Mouse (Mus musculus): ENCODE measurements around the gene Abr. TPM values are rescaled to one million over a fixed set of nuclear protein-coding genes. Genes with fewer than 3 reads are reported as not detected.

Gene Abr
- polyA plus RNA-seq, 1 experiment from 2014 or later = 28.3 TPM

- no peaks in the 10 kb centered on the region for H3K9me3 ChIP-seq
- H3K4me2 ChIP-seq = no peak overlapping the region
- H3K4me3 ChIP-seq = no peak overlapping the region
- peaks cover 7% of the 10 kb centered on the region; the same call in 1 of the 2 replicates for H3K4me1 ChIP-seq
- no peak overlapping the region for H3K9ac ChIP-seq
- ATAC-seq (ENCODE audit: borderline replicate concordance, extremely low read depth, low FRiP score, low TSS enrichment) = no peak
- no peaks in the 10 kb centered on the region for H3K36me3 ChIP-seq
- 75% methylated on average over 2 of the region's 2 CpGs for WGBS
- H3K27ac ChIP-seq = no peak overlapping the region
- no peaks in the 10 kb centered on the region for H3K27me3 ChIP-seq
These were observed 34.1 kb downstream of the Abr start for GRCm38 (mm10) chr11:76588032-76588431.

GRCm38 (mm10) chr11:76587333-76587732 is 34.8 kb downstream of the Abr start:
- WGBS = 61% methylated on average over 1 of the region's 1 CpGs
- no peak for ATAC-seq (ENCODE audit: borderline replicate concordance, extremely low read depth, low FRiP score, low TSS enrichment)
- H3K36me3 ChIP-seq = no peaks in the 10 kb centered on the region
- H3K9ac ChIP-seq = no peak overlapping the region
- H3K4me2 ChIP-seq = no peak overlapping the region
- H3K27ac ChIP-seq = no peak overlapping the region
- no peak overlapping the region for H3K4me3 ChIP-seq
- H3K9me3 ChIP-seq = no peaks in the 10 kb centered on the region
- peaks cover 7% of the 10 kb centered on the region; the same call in 1 of the 2 replicates for H3K4me1 ChIP-seq
- H3K27me3 ChIP-seq = no peaks in the 10 kb centered on the region

GRCm38 (mm10) chr11:76586119-76586518 is 36.0 kb downstream of the Abr start:
- no peak overlapping the region for H3K4me2 ChIP-seq
- no peaks in the 10 kb centered on the region for H3K9me3 ChIP-seq
- H3K27ac ChIP-seq = no peak overlapping the region
- H3K27me3 ChIP-seq = no peaks in the 10 kb centered on the region
- H3K4me1 ChIP-seq = peaks cover 7% of the 10 kb centered on the region; the same call in 1 of the 2 replicates
- no peak overlapping the region for H3K4me3 ChIP-seq
- H3K36me3 ChIP-seq = no peaks in the 10 kb centered on the region
- no peak for ATAC-seq (ENCODE audit: borderline replicate concordance, extremely low read depth, low FRiP score, low TSS enrichment)
- H3K9ac ChIP-seq = no peak overlapping the region
- 32% methylated on average over 3 of the region's 3 CpGs for WGBS

GRCm38 (mm10) chr11:76577588-76578257 is 44.4 kb downstream of the Abr start:
- ATAC-seq (ENCODE audit: borderline replicate concordance, extremely low read depth, low FRiP score, low TSS enrichment) = 0 out of 2 replicates have a peak, but pooled peaks have one; percentile 35
- Histone ChIP-seq H3K27me3 (peaks cover under 1% of the 10 kb centered on the region; the same call in 1 of the 2 replicates), H3K9ac (no peak overlapping the region), H3K4me1 (no peaks in the 10 kb centered on the region), H3K9me3 (no peaks in the 10 kb centered on the region), H3K36me3 (no peaks in the 10 kb centered on the region), H3K27ac (no peak overlapping the region), H3K4me3 (no peak overlapping the region), H3K4me2 (no peak overlapping the region)
- 35% methylated on average over 12 of the region's 12 CpGs for WGBS

DNA sequence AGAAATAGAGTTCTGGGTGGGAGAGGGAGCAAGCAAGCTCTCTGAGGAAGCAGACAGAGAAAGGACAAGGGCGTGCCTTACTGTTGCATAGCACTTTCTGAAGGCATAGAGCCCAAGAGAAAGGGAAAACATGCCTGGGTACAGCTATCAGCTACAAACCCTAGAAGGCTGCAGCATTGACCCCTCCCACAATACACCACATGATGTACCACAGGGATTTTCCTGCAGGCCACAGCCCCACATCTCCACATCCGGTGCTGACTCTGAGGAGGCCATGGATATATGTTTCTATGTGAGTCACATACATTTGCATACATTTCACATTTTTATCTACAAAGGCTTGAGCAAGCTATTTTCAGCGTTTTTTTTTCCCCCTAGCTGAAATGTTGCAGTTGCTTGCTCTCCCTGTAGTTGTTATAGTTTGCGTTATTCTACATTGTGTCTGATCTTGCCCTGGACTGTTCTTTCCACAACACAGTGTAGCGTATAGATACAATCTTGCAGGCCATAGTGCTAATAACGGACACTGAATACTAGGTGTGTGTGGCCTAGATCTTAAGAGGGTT is 49.2 kb downstream of the Abr start:
- Histone ChIP-seq H3K4me2 (no peak overlapping the region), H3K4me1 (peaks cover 17% of the 10 kb centered on the region), H3K9ac (no peak overlapping the region), H3K27ac (no peak overlapping the region), H3K4me3 (no peak overlapping the region), H3K27me3 (peaks cover 28% of the 10 kb centered on the region), H3K36me3 (no peaks in the 10 kb centered on the region), H3K9me3 (no peaks in the 10 kb centered on the region)
- 77% methylated on average over 6 of the region's 6 CpGs for WGBS
- ATAC-seq (ENCODE audit: borderline replicate concordance, extremely low read depth, low FRiP score, low TSS enrichment) = no peak

DNA sequence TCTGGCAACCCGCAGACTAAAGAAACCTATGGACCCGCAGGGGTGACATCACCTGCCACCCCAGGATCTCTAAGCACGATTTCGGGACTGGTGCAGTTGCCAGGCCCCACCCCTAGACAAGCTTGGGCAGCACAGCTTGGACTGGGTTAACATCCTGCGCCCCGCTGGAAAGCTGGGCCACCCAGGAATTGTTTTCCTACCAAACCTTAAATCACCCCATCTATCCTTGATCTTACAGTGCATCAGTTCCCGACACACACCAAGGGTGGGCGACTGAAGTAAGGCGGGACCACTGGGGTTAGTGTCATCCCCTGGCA is 50.5 kb downstream of the Abr start:
- Histone ChIP-seq H3K9me3 (no peaks in the 10 kb centered on the region), H3K9ac (peak overlapping the region; percentile 48), H3K4me1 (peaks cover 17% of the 10 kb centered on the region), H3K36me3 (no peaks in the 10 kb centered on the region), H3K27me3 (peaks cover 28% of the 10 kb centered on the region), H3K27ac (no peak overlapping the region), H3K4me2 (peak overlapping the region; percentile 97), H3K4me3 (peak overlapping the region; percentile 50)
- WGBS = 3% methylated on average over 9 of the region's 9 CpGs
- ATAC-seq (ENCODE audit: borderline replicate concordance, extremely low read depth, low FRiP score, low TSS enrichment) = peak; percentile 17

- no peaks in the 10 kb centered on the region for H3K9me3 ChIP-seq
- peak overlapping the region; percentile 50 for H3K4me3 ChIP-seq
- H3K27me3 ChIP-seq = peaks cover 28% of the 10 kb centered on the region
- H3K4me1 ChIP-seq = peaks cover 17% of the 10 kb centered on the region
- under 1% methylated on average over 66 of the region's 66 CpGs for WGBS
- no peak overlapping the region for H3K27ac ChIP-seq
- H3K4me2 ChIP-seq = peak overlapping the region; percentile 97
- peak; percentile 64 for ATAC-seq (ENCODE audit: borderline replicate concordance, extremely low read depth, low FRiP score, low TSS enrichment)
- no peaks in the 10 kb centered on the region for H3K36me3 ChIP-seq
- peak overlapping the region; percentile 48 for H3K9ac ChIP-seq
These were observed 51.1 kb downstream of the Abr start for GRCm38 (mm10) chr11:76570741-76571612.

- H3K4me3 ChIP-seq = peak overlapping the region; percentile 50
- no peaks in the 10 kb centered on the region for H3K9me3 ChIP-seq
- peaks cover 28% of the 10 kb centered on the region for H3K27me3 ChIP-seq
- H3K27ac ChIP-seq = no peak overlapping the region
- ATAC-seq (ENCODE audit: borderline replicate concordance, extremely low read depth, low FRiP score, low TSS enrichment) = no peak
- H3K4me1 ChIP-seq = peaks cover 17% of the 10 kb centered on the region
- peak overlapping the region; percentile 97 for H3K4me2 ChIP-seq
- H3K36me3 ChIP-seq = no peaks in the 10 kb centered on the region
- H3K9ac ChIP-seq = peak overlapping the region; percentile 48
- 14% methylated on average over 10 of the region's 10 CpGs for WGBS
These were observed 51.8 kb downstream of the Abr start for GRCm38 (mm10) chr11:76570201-76570731.

DNA sequence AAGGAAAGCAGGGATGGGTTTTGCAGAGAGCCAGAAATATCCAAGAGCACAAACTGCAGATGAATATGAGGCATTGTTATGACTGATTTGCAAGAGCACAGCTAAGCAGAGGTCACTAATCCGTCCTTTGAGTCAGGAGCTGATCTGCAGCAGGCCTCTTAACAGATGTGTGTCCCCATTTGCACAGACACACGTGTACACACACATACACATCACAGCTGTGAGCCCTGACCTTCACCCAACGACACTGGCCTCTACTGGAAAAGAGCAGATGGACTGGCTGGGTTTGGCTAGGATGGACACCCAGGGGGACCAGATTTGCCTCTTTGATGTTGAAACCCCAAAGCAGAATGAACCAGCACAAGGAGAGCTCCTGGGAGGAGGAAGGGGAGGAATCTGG is 52.7 kb downstream of the Abr start:
- Histone ChIP-seq H3K4me2 (no peak overlapping the region), H3K27ac (no peak overlapping the region), H3K27me3 (peaks cover 28% of the 10 kb centered on the region), H3K36me3 (no peaks in the 10 kb centered on the region), H3K4me1 (peaks cover 17% of the 10 kb centered on the region), H3K4me3 (no peak overlapping the region), H3K9me3 (no peaks in the 10 kb centered on the region), H3K9ac (no peak overlapping the region)
- WGBS = 55% methylated on average over 3 of the region's 3 CpGs
- ATAC-seq (ENCODE audit: borderline replicate concordance, extremely low read depth, low FRiP score, low TSS enrichment) = no peak

GRCm38 (mm10) chr11:76566081-76566480 is 56.0 kb downstream of the Abr start:
- no peak overlapping the region for H3K4me3 ChIP-seq
- peaks cover 16% of the 10 kb centered on the region for H3K27me3 ChIP-seq
- H3K9me3 ChIP-seq = no peaks in the 10 kb centered on the region
- no peaks in the 10 kb centered on the region for H3K36me3 ChIP-seq
- ATAC-seq (ENCODE audit: borderline replicate concordance, extremely low read depth, low FRiP score, low TSS enrichment) = no peak
- no peak overlapping the region for H3K27ac ChIP-seq
- H3K4me2 ChIP-seq = no peak overlapping the region
- no peak overlapping the region for H3K9ac ChIP-seq
- H3K4me1 ChIP-seq = peaks cover 12% of the 10 kb centered on the region
- WGBS = 71% methylated on average over 3 of the region's 3 CpGs

GRCm38 (mm10) chr11:76562584-76562983 is 59.5 kb downstream of the Abr start:
- Histone ChIP-seq H3K9me3 (no peaks in the 10 kb centered on the region), H3K27ac (no peak overlapping the region), H3K27me3 (no peaks in the 10 kb centered on the region), H3K36me3 (no peaks in the 10 kb centered on the region), H3K4me3 (no peak overlapping the region), H3K4me2 (no peak overlapping the region), H3K4me1 (no peaks in the 10 kb centered on the region), H3K9ac (no peak overlapping the region)
- 46% methylated on average over 3 of the region's 3 CpGs for WGBS
- ATAC-seq (ENCODE audit: borderline replicate concordance, extremely low read depth, low FRiP score, low TSS enrichment) = no peak

GRCm38 (mm10) chr11:76562165-76562564 is 59.9 kb downstream of the Abr start:
- Histone ChIP-seq H3K36me3 (no peaks in the 10 kb centered on the region), H3K9me3 (no peaks in the 10 kb centered on the region), H3K9ac (no peak overlapping the region), H3K27me3 (no peaks in the 10 kb centered on the region), H3K4me1 (no peaks in the 10 kb centered on the region), H3K4me2 (no peak overlapping the region), H3K4me3 (no peak overlapping the region), H3K27ac (no peak overlapping the region)
- 43% methylated on average over 4 of the region's 4 CpGs for WGBS
- no peak for ATAC-seq (ENCODE audit: borderline replicate concordance, extremely low read depth, low FRiP score, low TSS enrichment)
